Mouse (Mus musculus): Measurements from ENCODE around the gene Cobl. TPM values are rescaled to one million over a fixed set of nuclear protein-coding genes. Genes with fewer than 3 reads are reported as not detected.
A peak's percentile ranks its signal among the peaks of the same experiment; 100 is the strongest.

Gene Cobl
- polyA plus RNA-seq (2014; fragmentation: Nextera tagmentation; extraction: Ambion mirVana), result 11.6 and 13.1 TPM in 2 replicates

DNA sequence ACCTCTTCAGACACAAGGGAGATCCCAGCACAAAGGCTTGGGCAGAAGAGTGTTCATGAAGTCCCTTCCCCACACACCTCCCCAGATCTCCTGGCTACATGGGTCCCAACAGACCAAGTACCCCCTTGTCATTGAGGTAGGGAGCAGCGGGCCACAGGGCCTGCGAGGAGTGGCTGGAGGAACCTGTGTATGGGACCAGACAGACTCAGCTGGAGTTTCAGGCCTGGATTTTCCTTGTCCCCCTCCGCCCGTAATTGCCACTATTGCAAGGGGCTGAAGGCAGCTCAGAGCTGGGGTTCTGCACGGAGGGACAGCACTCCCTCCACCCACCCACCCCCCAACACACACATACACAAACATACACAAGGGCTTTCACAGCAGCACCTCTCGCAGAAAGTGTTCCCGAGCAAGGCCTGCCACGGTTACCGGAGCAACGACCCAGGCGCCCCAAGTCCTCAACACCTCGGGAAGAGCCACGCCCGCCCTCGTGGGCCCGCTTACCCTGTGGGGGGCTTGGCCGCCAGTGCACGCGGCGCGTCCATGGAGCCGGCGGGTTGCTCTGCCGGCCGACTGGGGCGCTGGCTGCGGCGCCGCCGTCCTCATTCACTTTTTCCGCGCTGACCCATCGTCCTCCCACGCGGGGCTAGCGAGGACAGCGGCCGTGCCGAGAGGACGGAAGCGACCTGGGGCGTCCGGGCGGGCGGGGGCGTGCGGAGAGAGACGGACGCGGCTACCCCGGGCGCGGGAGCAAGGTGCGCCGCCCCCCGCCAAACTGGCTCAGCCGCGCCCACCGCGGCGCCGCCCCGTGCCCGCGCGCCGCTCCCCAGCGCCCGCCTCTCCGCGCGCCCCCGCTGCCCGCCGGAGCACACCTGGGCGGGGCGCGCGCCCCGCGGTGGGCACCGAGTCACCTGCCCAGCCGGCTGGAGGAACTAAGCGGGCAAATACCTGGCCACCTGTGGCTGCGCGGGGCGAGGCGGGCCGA is at the start of gene Cobl:
TSS of gene Cobl (minus strand) at position 780 of the 982 bp plus-strand sequence.
- Histone ChIP-seq H3K4me3 (ENCODE audit: low read depth, low read length) (peak within 1 kb of the TSS; percentile 60), H3K9me3 (ENCODE audit: control insufficient read depth, low read length) (no peaks in the 10 kb centered on the region), H3K4me2 (ENCODE audit: low read length) (peak within 1 kb of the TSS; percentile 84), H3K27ac (ENCODE audit: low read depth) (no peak within 1 kb of the TSS), H3K36me3 (ENCODE audit: control insufficient read depth, insufficient read depth, low read length) (no peaks in the 10 kb centered on the region), H3K9ac (ENCODE audit: low read length) (peak within 1 kb of the TSS; percentile 54), H3K27me3 (replicated peaks; ENCODE audit: control insufficient read depth, insufficient read depth, low read length) (peaks cover 4% of the 10 kb centered on the region; the same call in 1 of the 2 replicates), H3K4me1 (replicated peaks; ENCODE audit: control insufficient read depth, insufficient read depth, low read length) (no peaks in the 10 kb centered on the region; the same call in 1 of the 2 replicates)
- DNase-seq (ENCODE audit: low spot score) (peak; percentile 75), ATAC-seq (replicated peaks; ENCODE audit: low FRiP score, low TSS enrichment, low read depth) (peak; percentile 73)
- WGBS, result 1% methylated on average over 72 of the region's 89 CpGs

DNA sequence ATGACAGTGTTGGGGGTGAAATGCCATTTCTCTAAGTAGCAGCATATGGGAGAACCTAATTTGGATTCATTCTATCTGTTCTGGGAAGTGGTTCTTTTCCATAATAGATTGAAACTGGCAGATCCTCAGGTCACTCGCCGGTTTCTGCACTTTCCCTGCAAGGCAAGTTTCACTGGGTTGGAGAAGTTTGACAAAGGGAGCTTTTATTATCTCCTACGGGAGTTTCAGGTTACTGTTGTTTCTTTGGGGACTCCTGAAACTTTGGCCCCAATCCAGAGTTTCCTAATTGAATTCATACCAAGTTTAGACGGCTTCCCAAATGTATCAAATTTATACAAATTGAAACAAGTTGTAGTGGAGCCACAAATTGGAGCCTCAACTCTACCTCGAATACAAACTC is 49.0 kb upstream of the Cobl start:
- Histone ChIP-seq H3K4me3 (ENCODE audit: low read depth, low read length) (no peak overlapping the region), H3K9me3 (ENCODE audit: control insufficient read depth, low read length) (no peaks in the 10 kb centered on the region), H3K4me2 (ENCODE audit: low read length) (no peak overlapping the region), H3K4me1 (replicated peaks; ENCODE audit: control insufficient read depth, insufficient read depth, low read length) (no peaks in the 10 kb centered on the region), H3K9ac (ENCODE audit: low read length) (no peak overlapping the region), H3K36me3 (ENCODE audit: control insufficient read depth, insufficient read depth, low read length) (no peaks in the 10 kb centered on the region), H3K27me3 (replicated peaks; ENCODE audit: control insufficient read depth, insufficient read depth, low read length) (no peaks in the 10 kb centered on the region), H3K27ac (ENCODE audit: low read depth) (no peak overlapping the region)
- WGBS, result 39% methylated on average over 5 of the region's 5 CpGs
- no peak for ATAC-seq (replicated peaks; ENCODE audit: low FRiP score, low TSS enrichment, low read depth)
- no peak for DNase-seq (ENCODE audit: low spot score)

DNA sequence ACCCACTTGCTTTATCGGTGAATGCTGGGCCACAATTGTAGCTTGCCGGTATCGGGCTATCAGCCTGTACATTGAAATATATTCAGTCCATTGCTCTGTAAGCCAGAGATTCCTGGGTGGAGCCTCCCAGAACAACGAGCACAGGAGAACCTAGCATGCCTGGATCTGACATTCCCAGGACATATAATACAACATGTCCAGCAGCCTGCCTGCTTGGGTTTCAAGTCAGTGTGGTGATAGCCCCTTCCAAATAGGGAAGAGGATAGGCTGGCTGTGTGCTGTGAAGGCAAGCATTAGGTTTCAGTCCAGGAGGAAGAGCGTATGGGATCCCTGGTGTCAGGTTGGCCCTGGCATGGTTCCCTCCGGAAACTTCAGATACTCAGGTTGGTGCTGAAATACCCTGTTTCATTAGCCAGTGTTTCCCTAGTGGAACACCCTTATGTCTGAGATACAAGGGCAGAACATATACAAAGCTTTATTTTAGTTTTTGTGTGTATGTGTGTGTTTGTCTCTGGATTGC is 41.7 kb upstream of the Cobl start:
- 92% methylated on average over 6 of the region's 6 CpGs for WGBS
- DNase-seq (ENCODE audit: low spot score) (no peak), ATAC-seq (replicated peaks; ENCODE audit: low FRiP score, low TSS enrichment, low read depth) (no peak)
- Histone ChIP-seq H3K27me3 (replicated peaks; ENCODE audit: control insufficient read depth, insufficient read depth, low read length) (no peaks in the 10 kb centered on the region), H3K4me3 (ENCODE audit: low read depth, low read length) (no peak overlapping the region), H3K9ac (ENCODE audit: low read length) (no peak overlapping the region), H3K4me1 (replicated peaks; ENCODE audit: control insufficient read depth, insufficient read depth, low read length) (no peaks in the 10 kb centered on the region), H3K36me3 (ENCODE audit: control insufficient read depth, insufficient read depth, low read length) (no peaks in the 10 kb centered on the region), H3K9me3 (ENCODE audit: control insufficient read depth, low read length) (no peaks in the 10 kb centered on the region), H3K27ac (ENCODE audit: low read depth) (no peak overlapping the region), H3K4me2 (ENCODE audit: low read length) (no peak overlapping the region)

DNA sequence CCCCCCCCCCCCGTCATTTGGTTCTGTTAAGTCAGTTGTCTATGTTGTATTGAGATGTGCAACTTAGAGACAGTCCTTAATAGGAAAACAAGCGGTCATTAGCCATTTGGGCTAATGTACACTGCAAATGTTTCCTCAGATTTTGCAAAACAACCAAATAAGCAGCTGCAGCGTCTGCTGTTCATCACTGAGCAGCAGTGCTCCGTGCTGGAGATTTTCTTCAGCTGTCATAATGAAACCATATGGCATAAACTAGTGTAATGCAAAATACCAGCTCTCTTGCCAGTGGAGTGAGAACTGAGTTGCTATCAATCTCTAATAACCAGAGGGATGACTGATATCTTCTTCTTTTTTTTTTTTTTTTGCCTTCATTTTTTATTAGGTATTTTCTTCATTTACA is 39.0 kb upstream of the Cobl start:
- no peaks in the 10 kb centered on the region for H3K36me3 ChIP-seq (ENCODE audit: control insufficient read depth, insufficient read depth, low read length)
- 59% methylated on average over 4 of the region's 4 CpGs for WGBS
- H3K27ac ChIP-seq (ENCODE audit: low read depth), result no peak overlapping the region
- no peak for DNase-seq (ENCODE audit: low spot score)
- no peak overlapping the region for H3K4me3 ChIP-seq (ENCODE audit: low read depth, low read length)
- H3K27me3 ChIP-seq (replicated peaks; ENCODE audit: control insufficient read depth, insufficient read depth, low read length), result no peaks in the 10 kb centered on the region
- ATAC-seq (replicated peaks; ENCODE audit: low FRiP score, low TSS enrichment, low read depth), result no peak
- H3K4me2 ChIP-seq (ENCODE audit: low read length), result no peak overlapping the region
- no peaks in the 10 kb centered on the region for H3K4me1 ChIP-seq (replicated peaks; ENCODE audit: control insufficient read depth, insufficient read depth, low read length)
- no peaks in the 10 kb centered on the region for H3K9me3 ChIP-seq (ENCODE audit: control insufficient read depth, low read length)
- no peak overlapping the region for H3K9ac ChIP-seq (ENCODE audit: low read length)

DNA sequence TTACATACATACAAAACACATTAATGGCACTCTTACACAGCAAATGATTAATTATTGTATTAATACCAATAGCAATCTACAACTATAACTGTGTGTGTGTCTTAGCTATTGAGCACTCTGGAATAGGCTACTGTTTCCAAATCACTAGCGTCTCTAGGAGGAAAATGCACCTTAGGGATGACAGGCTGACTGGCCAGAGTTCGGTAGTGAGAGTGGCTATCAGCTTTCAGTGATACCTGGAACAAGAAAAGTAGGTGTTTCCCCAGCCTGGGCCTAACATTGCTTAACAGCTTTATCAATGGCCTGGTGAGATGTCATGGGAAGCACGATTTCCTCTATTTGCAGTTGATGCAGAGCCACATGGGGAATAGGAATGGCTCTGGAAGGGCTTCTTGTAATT is 37.0 kb upstream of the Cobl start:
- Histone ChIP-seq H3K4me3 (ENCODE audit: low read depth, low read length) (no peak overlapping the region), H3K27me3 (replicated peaks; ENCODE audit: control insufficient read depth, insufficient read depth, low read length) (no peaks in the 10 kb centered on the region), H3K9me3 (ENCODE audit: control insufficient read depth, low read length) (no peaks in the 10 kb centered on the region), H3K4me1 (replicated peaks; ENCODE audit: control insufficient read depth, insufficient read depth, low read length) (no peaks in the 10 kb centered on the region), H3K36me3 (ENCODE audit: control insufficient read depth, insufficient read depth, low read length) (no peaks in the 10 kb centered on the region), H3K9ac (ENCODE audit: low read length) (no peak overlapping the region), H3K27ac (ENCODE audit: low read depth) (no peak overlapping the region), H3K4me2 (ENCODE audit: low read length) (no peak overlapping the region)
- no peak for DNase-seq (ENCODE audit: low spot score)
- WGBS, result 89% methylated on average over 3 of the region's 3 CpGs
- ATAC-seq (replicated peaks; ENCODE audit: low FRiP score, low TSS enrichment, low read depth), result no peak

DNA sequence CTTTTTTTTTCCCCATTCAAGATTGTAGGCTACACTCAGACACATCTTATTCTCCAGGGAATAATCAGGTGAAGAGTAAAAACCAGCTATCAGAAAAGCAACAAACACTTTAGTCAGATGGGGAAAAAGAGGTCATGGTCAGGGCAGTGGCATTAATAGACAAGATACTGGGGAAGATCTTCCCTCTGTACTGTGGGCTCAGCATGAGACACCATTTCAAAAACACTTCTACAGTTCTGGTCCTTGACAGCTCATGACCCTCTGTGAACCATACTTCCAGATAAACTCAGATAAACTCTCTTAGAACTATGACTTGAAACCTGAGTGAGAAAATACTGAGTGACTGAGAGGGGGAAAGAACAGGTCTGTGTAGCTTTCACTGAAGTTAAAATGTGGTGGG is 29.0 kb upstream of the Cobl start:
- no peak for DNase-seq (ENCODE audit: low spot score)
- no peak for ATAC-seq (replicated peaks; ENCODE audit: low FRiP score, low TSS enrichment, low read depth)
- Histone ChIP-seq H3K36me3 (ENCODE audit: control insufficient read depth, insufficient read depth, low read length) (no peaks in the 10 kb centered on the region), H3K4me3 (ENCODE audit: low read depth, low read length) (no peak overlapping the region), H3K9me3 (ENCODE audit: control insufficient read depth, low read length) (no peaks in the 10 kb centered on the region), H3K4me1 (replicated peaks; ENCODE audit: control insufficient read depth, insufficient read depth, low read length) (no peaks in the 10 kb centered on the region), H3K27me3 (replicated peaks; ENCODE audit: control insufficient read depth, insufficient read depth, low read length) (no peaks in the 10 kb centered on the region), H3K4me2 (ENCODE audit: low read length) (no peak overlapping the region), H3K9ac (ENCODE audit: low read length) (no peak overlapping the region), H3K27ac (ENCODE audit: low read depth) (no peak overlapping the region)

DNA sequence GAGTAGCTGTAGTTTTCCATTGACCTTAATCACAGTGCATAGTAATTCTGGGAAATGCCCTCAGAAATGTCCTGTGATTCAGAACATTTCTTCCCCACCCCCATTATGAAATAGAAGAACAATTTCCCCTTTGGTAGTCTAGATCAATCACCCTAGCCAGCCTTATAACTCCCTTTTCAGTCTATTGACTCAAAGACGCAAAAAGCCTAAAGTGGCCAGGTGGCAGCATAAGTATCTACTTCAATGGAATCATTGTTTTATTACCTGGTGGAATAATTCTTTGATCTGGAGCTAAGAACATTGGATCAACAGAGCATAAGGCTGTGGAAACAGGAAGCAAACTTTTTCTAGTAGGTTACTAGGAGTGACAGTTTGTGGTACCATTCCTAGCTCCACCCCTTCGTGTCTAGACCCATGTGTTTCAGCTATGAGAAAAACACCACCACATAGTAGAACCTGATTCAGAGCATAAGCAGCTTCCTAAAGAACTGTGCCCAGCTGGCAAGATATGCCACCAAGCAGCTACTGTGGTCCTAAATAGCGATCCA is 15.2 kb upstream of the Cobl start:
- Histone ChIP-seq H3K4me1 (replicated peaks; ENCODE audit: control insufficient read depth, insufficient read depth, low read length) (no peaks in the 10 kb centered on the region), H3K36me3 (ENCODE audit: control insufficient read depth, insufficient read depth, low read length) (no peaks in the 10 kb centered on the region), H3K27ac (ENCODE audit: low read depth) (no peak overlapping the region), H3K9me3 (ENCODE audit: control insufficient read depth, low read length) (no peaks in the 10 kb centered on the region), H3K4me3 (ENCODE audit: low read depth, low read length) (no peak overlapping the region), H3K9ac (ENCODE audit: low read length) (no peak overlapping the region), H3K4me2 (ENCODE audit: low read length) (no peak overlapping the region), H3K27me3 (replicated peaks; ENCODE audit: control insufficient read depth, insufficient read depth, low read length) (no peaks in the 10 kb centered on the region)
- WGBS, result 90% methylated on average over 3 of the region's 3 CpGs
- ATAC-seq (replicated peaks; ENCODE audit: low FRiP score, low TSS enrichment, low read depth), result no peak
- DNase-seq (ENCODE audit: low spot score), result no peak

DNA sequence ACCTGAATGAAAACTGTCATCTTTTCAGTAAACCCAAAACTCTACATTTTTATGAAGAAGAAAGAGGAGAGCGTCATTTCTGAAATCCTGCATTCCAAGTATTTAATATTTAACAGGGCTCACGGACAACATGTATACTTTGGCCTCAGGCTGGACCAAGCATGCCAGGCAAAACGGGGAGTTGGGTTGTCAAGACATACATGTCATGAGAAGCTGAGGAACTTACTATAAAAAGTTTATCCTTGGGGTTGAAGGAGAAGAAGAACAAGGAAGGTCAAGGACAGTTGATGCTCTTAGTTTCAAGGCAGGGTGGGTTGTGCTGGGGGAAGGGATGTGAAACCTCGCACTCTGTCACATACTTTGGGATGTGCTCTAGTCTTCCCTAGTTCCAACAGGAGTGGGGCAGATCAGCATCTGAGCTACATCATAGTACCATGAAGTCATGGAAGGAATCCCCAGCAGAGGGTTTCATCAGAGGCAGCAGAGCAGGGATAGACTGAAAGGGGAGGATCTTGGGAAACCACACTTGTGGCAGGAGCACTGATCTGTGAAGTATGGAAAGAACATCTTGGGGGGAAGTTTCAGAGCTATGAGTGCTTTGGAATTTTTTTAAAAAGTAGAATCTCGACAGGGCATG is 9.7 kb upstream of the Cobl start:
- Histone ChIP-seq H3K27me3 (replicated peaks; ENCODE audit: control insufficient read depth, insufficient read depth, low read length) (no peaks in the 10 kb centered on the region), H3K4me1 (replicated peaks; ENCODE audit: control insufficient read depth, insufficient read depth, low read length) (no peaks in the 10 kb centered on the region), H3K9me3 (ENCODE audit: control insufficient read depth, low read length) (no peaks in the 10 kb centered on the region), H3K4me2 (ENCODE audit: low read length) (no peak overlapping the region), H3K9ac (ENCODE audit: low read length) (no peak overlapping the region), H3K4me3 (ENCODE audit: low read depth, low read length) (no peak overlapping the region), H3K36me3 (ENCODE audit: control insufficient read depth, insufficient read depth, low read length) (no peaks in the 10 kb centered on the region), H3K27ac (ENCODE audit: low read depth) (no peak overlapping the region)
- DNase-seq (ENCODE audit: low spot score) (no peak), ATAC-seq (replicated peaks; ENCODE audit: low FRiP score, low TSS enrichment, low read depth) (no peak)
- WGBS, result 70% methylated on average over 5 of the region's 5 CpGs
